Comparison of ENCODE assay signal across 6 mouse cellular contexts in genomic region chr1:47130031-47130430, GRCm38 (mm10).
DNase-seq lines count a peak whose midpoint lies in the region; ATAC-seq and TF ChIP-seq lines count a peak whose summit lies in the region.
"Not testable (repeated sequence)": the region's sequence is repeated elsewhere in the genome, so short reads cannot be mapped to it uniquely, and the experiment has no call there.

No protein-coding gene starts in this region.

- peak; percentile 65 for DNase-seq in Muller cell, postnatal 12 days (ENCODE audit: inconsistent ontology term)
- DNase-seq in cerebellum, postnatal 10 days, result peak; percentile 8 to 11
- peak; percentile 83 for DNase-seq in heart, adult 11 months
- peak; percentile 12 for DNase-seq in layer of hippocampus, adult 11-12 months (ENCODE audit: low spot score)
- DNase-seq in layer of hippocampus, adult 8-10 months (ENCODE audit: low spot score in 2 of 2), result peak; percentile 14 to 33
- DNase-seq in midbrain, postnatal 0 days (ENCODE audit: low spot score), result peak; percentile 0

- H3K27me3 ChIP-seq in midbrain, postnatal 0 days (ENCODE audit: insufficient read depth, low read length), result not testable (repeated sequence)

- H3K4me1 ChIP-seq in midbrain, postnatal 0 days (ENCODE audit: insufficient read depth, low read length), result not testable (repeated sequence)

- TF ChIP-seq CTCF in midbrain, postnatal 0 days (IDR thresholded peaks at IDR 0.05), result not testable (repeated sequence)

- H3K9me3 ChIP-seq in midbrain, postnatal 0 days (ENCODE audit: low read length), result not testable (repeated sequence)

- H3K27ac ChIP-seq in midbrain, postnatal 0 days (ENCODE audit: low read depth, low read length), result not testable (repeated sequence)

- H3K4me3 ChIP-seq in midbrain, postnatal 0 days (ENCODE audit: low read depth, low read length), result not testable (repeated sequence)

- H3K4me2 ChIP-seq in midbrain, postnatal 0 days (ENCODE audit: low read depth, low read length, poor library complexity, severe bottlenecking), result not testable (repeated sequence)

- ATAC-seq in midbrain, postnatal 0 days (ENCODE audit: low FRiP score), result not testable (repeated sequence)

- not testable (repeated sequence) for H3K36me3 ChIP-seq in midbrain, postnatal 0 days (ENCODE audit: insufficient read depth, low read length)

- not testable (repeated sequence) for H3K9ac ChIP-seq in midbrain, postnatal 0 days (replicated peaks; ENCODE audit: low read length, poor library complexity, severe bottlenecking)

Comparison
In these comparisons a context has a peak if more than half of its experiments do, and no peak if none do; other contexts are left out.
1. DNase-seq: peak in every context shown above with its lines; median percentile 83 in heart, adult 11 months; 65 in Muller cell, postnatal 12 days; 24 in layer of hippocampus, adult 8-10 months; 12 in layer of hippocampus, adult 11-12 months; 10 in cerebellum, postnatal 10 days; 0 in midbrain, postnatal 0 days.